Mouse (Mus musculus) embryonic fibroblast, embryonic 13.5 days (primary cell): ENCODE measurements around the gene Fgb. TPM values are rescaled to one million over a fixed set of nuclear protein-coding genes. Genes with fewer than 3 reads are reported as not detected.

Experiments
- H3K27ac ChIP-seq: 2 replicates; pipeline ENCODE4 v1.5.1; 2012; ENCODE audit warnings: low read length, control low read depth, inconsistent platforms; ENCODE audit not compliant: insufficient read depth
- H3K4me1 ChIP-seq: 2 replicates; pipeline ENCODE4 v1.6.1; 2011; ENCODE audit warnings: low read length; ENCODE audit not compliant: control insufficient read depth, insufficient read depth
- H3K4me3 ChIP-seq: 2 replicates; pipeline ENCODE4 v1.5.1; 2011; ENCODE audit warnings: mild to moderate bottlenecking, control low read depth, low read length; ENCODE audit not compliant: insufficient read depth
- CTCF ChIP-seq: IDR thresholded peaks from 2 replicates; pipeline ENCODE4 v1.5.1; 2011; ENCODE audit warnings: mild to moderate bottlenecking, control low read depth, low read length, moderate library complexity, borderline replicate concordance; ENCODE audit not compliant: insufficient read depth
- POLR2A ChIP-seq: IDR thresholded peaks from 2 replicates; pipeline ENCODE4 v1.6.1; 2011; ENCODE audit warnings: low read depth, mild to moderate bottlenecking, control low read depth, low read length, moderate library complexity
- polyA plus RNA-seq: library from polyadenylated mRNA; stranded (reverse); fragments of >200 nt; gene quantifications from 2 replicates; pipeline ENCODE4 v1.2.4, GENCODE M21; 2011; ENCODE audit warnings: low read depth; ENCODE audit not compliant: missing spikeins, insufficient read length

Gene Fgb
- polyA plus RNA-seq, 1 experiment: not detected

GRCm38 (mm10) chr3:83055281-83056038 is 5.8 kb upstream of the Fgb start, which contains the start of gene Plrg1:
Plrg1 (plus strand) TSS chr3:83055522.
- TF ChIP-seq CTCF: no peak
- peak; percentile 81 for TF ChIP-seq POLR2A
- Histone ChIP-seq H3K4me1 (peaks cover 2% of the 10 kb centered on the region; the same call in 1 of the 2 replicates), H3K27ac (peak within 1 kb of the TSS; percentile 12; the same call in 1 of the 2 replicates), H3K4me3 (peak within 1 kb of the TSS; percentile 98)

- TF ChIP-seq CTCF (no peak), POLR2A (no peak)
- no peak overlapping the region for H3K27ac ChIP-seq
- peak overlapping the region; percentile 45 for H3K4me3 ChIP-seq
Measured at GRCm38 (mm10) chr3:83054759-83055158, 5.1 kb upstream of the Fgb start.

GRCm38 (mm10) chr3:83053758-83054157 is 4.1 kb upstream of the Fgb start:
- Histone ChIP-seq H3K4me3 (no peak overlapping the region), H3K4me1 (peaks cover 2% of the 10 kb centered on the region; the same call in 1 of the 2 replicates), H3K27ac (no peak overlapping the region)
- TF ChIP-seq POLR2A: no peak
- peak; percentile 2; the same call in 1 of the 2 replicates for TF ChIP-seq CTCF

More at GRCm38 (mm10) chr3:83054759-83055158, 5.1 kb upstream of the Fgb start:
- peaks cover 2% of the 10 kb centered on the region; the same call in 1 of the 2 replicates for H3K4me1 ChIP-seq

GRCm38 (mm10) chr3:83053126-83053525 is 3.5 kb upstream of the Fgb start:
- TF ChIP-seq POLR2A (no peak), CTCF (no peak)
- no peak overlapping the region for H3K27ac ChIP-seq
- H3K4me1 ChIP-seq: peaks cover 2% of the 10 kb centered on the region; the same call in 1 of the 2 replicates
- no peak overlapping the region for H3K4me3 ChIP-seq

GRCm38 (mm10) chr3:83052102-83052501 is 2.4 kb upstream of the Fgb start:
- TF ChIP-seq CTCF (no peak), POLR2A (no peak)
- Histone ChIP-seq H3K4me3 (no peak overlapping the region), H3K27ac (no peak overlapping the region), H3K4me1 (peaks cover 2% of the 10 kb centered on the region; the same call in 1 of the 2 replicates)

- no peak overlapping the region for H3K4me3 ChIP-seq
- no peaks in the 10 kb centered on the region for H3K4me1 ChIP-seq
- no peak overlapping the region for H3K27ac ChIP-seq
- TF ChIP-seq POLR2A (no peak), CTCF (no peak)
Measured at GRCm38 (mm10) chr3:83050661-83051060, 998 bp upstream of the Fgb start.

- TF ChIP-seq POLR2A (no peak), CTCF (no peak)
- Histone ChIP-seq H3K4me3 (no peak overlapping the region), H3K4me1 (no peaks in the 10 kb centered on the region), H3K27ac (no peak overlapping the region)
Measured at GRCm38 (mm10) chr3:83046649-83047048, 3.0 kb downstream of the Fgb start.

GRCm38 (mm10) chr3:83042451-83042850 is 7.2 kb downstream of the Fgb start:
- Histone ChIP-seq H3K4me3 (no peak overlapping the region), H3K27ac (no peak overlapping the region), H3K4me1 (no peaks in the 10 kb centered on the region)
- TF ChIP-seq CTCF (no peak), POLR2A (no peak)

GRCm38 (mm10) chr3:83039666-83040065 is 10.0 kb downstream of the Fgb start:
- Histone ChIP-seq H3K4me1 (no peaks in the 10 kb centered on the region), H3K4me3 (no peak overlapping the region), H3K27ac (no peak overlapping the region)
- TF ChIP-seq POLR2A: no peak
- no peak for TF ChIP-seq CTCF

- TF ChIP-seq CTCF: no peak
- no peak for TF ChIP-seq POLR2A
Measured at GRCm38 (mm10) chr3:83038865-83039264, 10.8 kb downstream of the Fgb start.

More at GRCm38 (mm10) chr3:83038865-83039264, 10.8 kb downstream of the Fgb start:
- no peaks in the 10 kb centered on the region for H3K4me1 ChIP-seq
- no peak overlapping the region for H3K27ac ChIP-seq
- H3K4me3 ChIP-seq: no peak overlapping the region
